Mouse (Mus musculus) liver, adult 2 months (tissue): ENCODE results near the gene Zfx. TPM values are rescaled to one million over a fixed set of nuclear protein-coding genes. Genes with fewer than 3 reads are reported as not detected.

ENCODE experiments used
- DNase-seq: peaks from one replicate; pipeline ENCODE4 v3.0.0-alpha.2; 2011; ENCODE audit warnings: low read depth, low spot score; ENCODE audit errors: extremely low read depth
- H3K27ac ChIP-seq: fragments of 200-500 bp; replicated peaks from 2 replicates; pipeline ENCODE4 v1.5.1; 2012; ENCODE audit warnings: low read depth, mild to moderate bottlenecking, control low read depth, inconsistent platforms, low read length; ENCODE audit not compliant: insufficient read depth
- H3K27me3 ChIP-seq: fragments of 200-500 bp; 2 replicates; pipeline ENCODE4 v1.6.1; 2012; ENCODE audit warnings: mild to moderate bottlenecking, moderate library complexity, low read length, inconsistent platforms; ENCODE audit not compliant: control insufficient read depth, insufficient read depth
- H3K36me3 ChIP-seq: fragments of 200-500 bp; 2 replicates; pipeline ENCODE4 v1.6.1; 2012; ENCODE audit warnings: low read length, inconsistent platforms; ENCODE audit not compliant: control insufficient read depth, insufficient read depth
- H3K4me1 ChIP-seq: fragments of 200-500 bp; 2 replicates; pipeline ENCODE4 v1.6.1; 2011; ENCODE audit warnings: low read length; ENCODE audit not compliant: control insufficient read depth, insufficient read depth
- H3K4me3 ChIP-seq: fragments of 200-500 bp; 2 replicates; pipeline ENCODE4 v1.5.1; 2011; ENCODE audit warnings: low read depth, mild to moderate bottlenecking, control low read depth, low read length, moderate library complexity; ENCODE audit not compliant: insufficient read depth
- H3K79me2 ChIP-seq: fragments of 200-500 bp; 2 replicates; pipeline ENCODE4 v1.6.1; 2012; ENCODE audit warnings: inconsistent platforms, mild to moderate bottlenecking, low read length, moderate library complexity; ENCODE audit not compliant: control insufficient read depth, insufficient read depth
- H3K9ac ChIP-seq: fragments of 200-500 bp; 2 replicates; pipeline ENCODE4 v1.6.1; 2012; ENCODE audit warnings: low read depth, mild to moderate bottlenecking, control low read depth, inconsistent platforms, low read length
- CTCF ChIP-seq: fragments of 200-500 bp; IDR thresholded peaks from 2 replicates; pipeline ENCODE4 v1.5.1; 2011; ENCODE audit warnings: low read depth, low read length, control low read depth
- POLR2A ChIP-seq: fragments of 200-500 bp; IDR thresholded peaks from 2 replicates; pipeline ENCODE4 v1.6.1; 2011; ENCODE audit warnings: low read length, control low read depth; ENCODE audit not compliant: insufficient read depth; ENCODE audit errors: extremely low read depth
- WGBS: fragments of 180-500 bp; shearing (Covaris S2); methylation state at CpG from one replicate; pipeline ENCODE4 v1.1.7; 2018; 5-methylcytosine and 5-hydroxymethylcytosine counted together
- polyA plus RNA-seq: library from polyadenylated mRNA; depleted of rRNA; stranded (reverse); fragments of >200 nt; gene quantifications from 2 replicates; pipeline ENCODE4 v1.2.3, GENCODE M21; 2012; rRNA removed
- total RNA-seq: library from RNA; depleted of rRNA; stranded (reverse); fragments of >200 nt; gene quantifications from 2 replicates; pipeline ENCODE4 v1.2.3, GENCODE M21; 2014; rRNA removed

Zfx gene
- total RNA-seq, result 13.8 and 14.4 TPM in 2 replicates
- 1.9 and 2.1 TPM in 2 replicates for polyA plus RNA-seq

- no peaks in the 10 kb centered on the region for H3K27me3 ChIP-seq
- peak within 1 kb of the TSS; percentile 100 for H3K9ac ChIP-seq
- peaks cover 9% of the 10 kb centered on the region; the same call in 1 of the 2 replicates for H3K79me2 ChIP-seq
- under 1% methylated on average over 44 of the region's 82 CpGs for WGBS
- peak within 1 kb of the TSS; percentile 95 for H3K4me3 ChIP-seq
- H3K4me1 ChIP-seq, result peaks cover 5% of the 10 kb centered on the region
- DNase-seq, result peak; percentile 27
- H3K27ac ChIP-seq, result peak within 1 kb of the TSS; percentile 97
- TF ChIP-seq POLR2A (no peak), CTCF (0 out of 2 replicates have a peak, but pooled peaks have one; percentile 6)
- H3K36me3 ChIP-seq, result no peaks in the 10 kb centered on the region
Measured at GRCm38 (mm10) chrX:94123059-94123839, at the start of gene Zfx. Zfx (minus strand) TSS chrX:94123702.

GRCm38 (mm10) chrX:94169348-94169747 is 45.8 kb upstream of the Zfx start:
- Histone ChIP-seq H3K79me2 (no peaks in the 10 kb centered on the region), H3K4me3 (no peak overlapping the region), H3K36me3 (no peaks in the 10 kb centered on the region), H3K4me1 (no peaks in the 10 kb centered on the region), H3K27me3 (no peaks in the 10 kb centered on the region), H3K9ac (no peak overlapping the region), H3K27ac (no peak overlapping the region)
- no peak for TF ChIP-seq POLR2A
- no peak for TF ChIP-seq CTCF
- 86% methylated on average over 6 of the region's 6 CpGs for WGBS
- no peak for DNase-seq

DNA sequence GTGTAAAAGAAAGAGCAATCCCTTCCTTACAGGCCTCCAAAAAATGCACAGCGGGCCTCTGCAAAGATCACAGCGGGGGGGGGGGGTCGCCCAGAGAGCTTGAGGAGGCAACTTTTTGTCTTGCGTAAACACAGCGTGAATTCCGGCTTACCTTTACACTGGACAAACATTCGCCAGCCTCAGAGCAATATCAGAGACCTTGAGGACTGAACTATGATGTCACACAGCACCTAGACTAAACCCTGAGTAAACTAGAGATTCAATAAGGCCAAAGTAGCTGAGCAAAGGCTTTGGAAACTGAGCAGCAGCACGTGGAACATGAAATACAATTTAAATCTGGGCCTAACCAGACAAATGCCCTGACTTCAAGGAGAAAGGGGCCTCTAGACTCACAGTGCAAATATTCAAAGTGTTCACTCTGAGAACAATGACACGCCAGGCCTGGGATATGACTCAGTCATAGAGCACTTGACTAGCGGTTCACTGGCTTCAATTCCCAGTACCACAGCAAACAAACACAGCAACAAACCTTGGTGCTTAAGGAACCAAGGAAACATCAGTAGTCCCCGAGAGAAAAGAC is 28.8 kb upstream of the Zfx start:
- no peaks in the 10 kb centered on the region for H3K79me2 ChIP-seq
- H3K9ac ChIP-seq, result no peak overlapping the region
- no peak overlapping the region for H3K4me3 ChIP-seq
- H3K27ac ChIP-seq, result no peak overlapping the region
- peak; percentile 26 for DNase-seq
- H3K36me3 ChIP-seq, result no peaks in the 10 kb centered on the region
- WGBS, result 45% methylated on average over 11 of the region's 11 CpGs
- H3K4me1 ChIP-seq, result no peaks in the 10 kb centered on the region
- TF ChIP-seq CTCF (no peak), POLR2A (no peak)
- no peaks in the 10 kb centered on the region for H3K27me3 ChIP-seq

DNA sequence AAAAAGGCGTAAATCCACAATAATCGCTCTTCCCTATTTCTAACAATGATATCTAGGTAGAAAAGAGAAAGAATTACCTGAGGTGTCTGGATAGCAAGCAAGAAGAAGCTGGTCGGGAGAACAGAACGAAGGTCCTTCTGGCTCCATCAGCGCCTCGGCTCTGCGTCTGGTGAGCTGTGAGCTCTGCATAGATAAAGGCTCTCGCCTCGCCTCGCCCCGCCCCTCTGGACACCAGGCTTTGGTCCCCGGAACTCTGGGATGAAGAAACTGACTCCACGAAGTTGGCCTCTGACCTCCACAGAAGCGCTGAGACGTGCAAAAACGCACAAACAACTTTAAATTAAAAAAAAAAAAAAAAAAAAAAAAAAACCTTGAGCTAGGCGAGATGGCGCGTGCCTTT is 27.0 kb upstream of the Zfx start:
- WGBS, result 91% methylated on average over 19 of the region's 19 CpGs
- Histone ChIP-seq H3K4me1 (no peaks in the 10 kb centered on the region), H3K27ac (no peak overlapping the region), H3K9ac (no peak overlapping the region), H3K36me3 (no peaks in the 10 kb centered on the region), H3K4me3 (no peak overlapping the region), H3K79me2 (no peaks in the 10 kb centered on the region), H3K27me3 (no peaks in the 10 kb centered on the region)
- TF ChIP-seq CTCF, result no peak
- TF ChIP-seq POLR2A, result no peak
- no peak for DNase-seq

DNA sequence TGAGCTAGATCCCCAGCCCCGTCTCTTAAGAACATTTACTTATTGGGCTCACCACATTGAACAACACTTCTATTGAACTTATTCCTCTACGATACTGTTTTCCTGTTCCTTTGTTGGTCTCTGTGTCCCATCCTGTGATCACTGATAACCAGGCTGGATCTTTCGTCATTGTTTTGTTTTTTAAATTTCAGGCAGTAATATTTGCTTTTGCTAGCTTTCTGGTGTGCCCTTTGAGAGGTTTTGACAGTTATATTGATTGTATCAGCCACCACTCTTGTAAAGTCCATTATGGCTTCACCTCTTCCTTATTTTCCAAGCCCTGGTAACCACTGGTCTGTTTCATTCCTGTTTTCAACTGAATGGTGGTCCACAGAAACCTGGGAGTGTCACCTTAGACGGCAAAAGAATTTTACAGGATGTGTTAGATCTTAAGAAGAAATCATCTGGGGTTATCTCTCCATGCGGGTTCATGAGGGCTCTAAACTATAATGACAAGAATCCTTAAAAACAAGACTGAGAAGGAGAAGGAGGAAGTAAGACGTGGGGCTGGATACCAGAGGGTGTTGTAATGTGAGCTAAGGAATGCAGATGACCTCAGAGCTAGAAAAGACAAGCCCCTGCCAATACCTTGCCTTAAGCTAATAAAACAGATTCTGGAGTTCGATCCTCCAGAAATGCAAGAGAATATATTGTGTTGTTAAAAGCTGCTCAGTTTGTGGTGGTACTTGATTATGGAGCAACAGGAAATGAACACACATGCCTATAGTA is 18.7 kb upstream of the Zfx start:
- WGBS, result 24% methylated on average over 7 of the region's 7 CpGs
- H3K27me3 ChIP-seq, result no peaks in the 10 kb centered on the region
- no peaks in the 10 kb centered on the region for H3K36me3 ChIP-seq
- peak; percentile 64 for DNase-seq
- H3K79me2 ChIP-seq, result no peaks in the 10 kb centered on the region
- no peak overlapping the region for H3K4me3 ChIP-seq
- no peaks in the 10 kb centered on the region; the same call in 1 of the 2 replicates for H3K4me1 ChIP-seq
- TF ChIP-seq CTCF (no peak), POLR2A (no peak)
- H3K27ac ChIP-seq, result peak overlapping the region; percentile 74
- H3K9ac ChIP-seq, result no peak overlapping the region
